8 mouse cellular contexts compared by ENCODE assay signal in the genomic region with DNA sequence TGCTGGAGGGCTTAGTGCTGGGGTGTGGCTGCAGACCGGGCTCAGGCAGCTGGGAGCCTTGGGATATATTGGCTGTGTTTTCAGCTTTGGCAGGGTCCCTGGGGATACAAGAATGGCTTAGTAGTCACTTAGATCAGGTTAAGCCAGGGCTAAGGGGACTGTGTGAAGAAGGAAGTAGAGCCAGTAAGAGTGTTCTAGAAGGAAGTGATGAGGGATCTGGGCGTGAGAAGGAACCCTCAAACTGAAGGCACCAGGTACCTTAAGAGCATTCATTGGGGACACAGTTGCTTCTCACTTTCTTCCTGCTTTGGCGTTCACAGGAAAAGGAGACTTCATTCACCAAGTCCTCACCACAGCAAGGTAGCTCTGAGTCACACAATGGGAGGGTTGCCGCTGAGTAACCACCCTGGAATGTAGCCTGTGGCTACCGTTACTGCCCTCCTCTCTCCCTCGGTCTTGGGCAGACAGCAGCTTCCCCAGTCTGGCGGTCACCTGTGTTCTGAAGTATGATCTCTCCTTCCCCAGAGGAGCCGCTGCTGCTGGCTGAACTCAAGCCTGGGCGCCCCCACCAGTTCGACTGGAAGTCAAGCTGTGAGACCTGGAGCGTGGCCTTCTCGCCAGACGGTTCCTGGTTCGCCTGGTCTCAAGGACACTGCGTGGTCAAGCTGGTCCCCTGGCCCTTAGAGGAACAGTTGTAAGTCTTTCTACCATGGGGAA. TPM values are rescaled to one million over a fixed set of nuclear protein-coding genes. Genes with fewer than 3 reads are reported as not detected.
DNase-seq lines count a peak whose midpoint lies in the region; ATAC-seq and TF ChIP-seq lines count a peak whose summit lies in the region.

No protein-coding gene starts in this region.

- peak; percentile 40 for ATAC-seq in neutrophil, adult 5-6 weeks (ENCODE audit: extremely low read depth, insufficient number of reproducible peaks, low FRiP score, poor library complexity, severe bottlenecking)
- ATAC-seq in neural tube, embryonic 15.5 days (ENCODE audit: low FRiP score) = no peak

- no peaks in the 10 kb centered on the region for H3K9me3 ChIP-seq in neural tube, embryonic 15.5 days (replicated peaks)

- H3K4me3 ChIP-seq in kidney, adult 2 months (ENCODE audit: insufficient read depth, low read depth, low read length) = no peak overlapping the region
- H3K4me3 ChIP-seq in neural tube, embryonic 15.5 days (replicated peaks) = no peak overlapping the region

- peak; percentile 17 for DNase-seq in gastrocnemius, postnatal 25 days
- no peak for DNase-seq in gastrocnemius, postnatal 14 days
- DNase-seq in adrenal gland, postnatal 36 days = peak; percentile 76 to 78
- DNase-seq in kidney, adult 2 months = peak; percentile 62
- no peak for DNase-seq in spleen, adult 12 weeks (ENCODE audit: low spot score)
- no peak for DNase-seq in frontal cortex, adult 2 months (ENCODE audit: extremely low spot score in 1 of 2, low spot score in 1 of 2)

- peaks cover 65% of the 10 kb centered on the region for H3K4me1 ChIP-seq in kidney, adult 2 months (ENCODE audit: control insufficient read depth, insufficient read depth, low read length)
- peaks cover 48% of the 10 kb centered on the region for H3K4me1 ChIP-seq in neural tube, embryonic 15.5 days

- H3K27me3 ChIP-seq in kidney, adult 2 months (replicated peaks; ENCODE audit: control insufficient read depth, insufficient read depth, low read length) = no peaks in the 10 kb centered on the region
- no peaks in the 10 kb centered on the region for H3K27me3 ChIP-seq in neural tube, embryonic 15.5 days (replicated peaks)

- no peak for TF ChIP-seq POLR2A in kidney, adult 2 months (IDR thresholded peaks at IDR 0.05; ENCODE audit: low read depth, low read length)

- H3K4me2 ChIP-seq in neural tube, embryonic 15.5 days = no peak overlapping the region

- H3K9ac ChIP-seq in neural tube, embryonic 15.5 days (replicated peaks) = no peak overlapping the region

- no peak for TF ChIP-seq CTCF in kidney, adult 2 months (conservative IDR thresholded peaks at IDR 0.05; ENCODE audit: insufficient read depth, insufficient read length, low read depth, low read length)

- H3K36me3 ChIP-seq in kidney, adult 2 months (ENCODE audit: control insufficient read depth, insufficient read depth, low read length) = no peaks in the 10 kb centered on the region; the same call in 1 of the 2 replicates
- peaks cover 42% of the 10 kb centered on the region for H3K36me3 ChIP-seq in neural tube, embryonic 15.5 days

- WGBS in kidney, adult 2 months = 28% methylated on average over 15 of the region's 15 CpGs
- WGBS in neural tube, embryonic 15.5 days = 67% methylated on average over 15 of the region's 15 CpGs

- peak overlapping the region; percentile 84 for H3K27ac ChIP-seq in kidney, adult 2 months (ENCODE audit: insufficient read depth, low read depth, low read length)
- H3K27ac ChIP-seq in neural tube, embryonic 15.5 days (replicated peaks) = no peak overlapping the region

- intact Hi-C loops in gastrocnemius, postnatal 14 days (cut with DNase I; ENCODE audit: low total_unique reads) = no loop called here

RNA-seq across cellular contexts. Expression of a gene that starts 6.1 kb away (rescaled TPM):
- total RNA-seq in gastrocnemius, postnatal 25 days (2021) = 10 to 100 TPM; 75.4 to 83.4 TPM
- total RNA-seq in gastrocnemius, postnatal 14 days (2021) = 10 to 100 TPM; 70.6 to 76.4 TPM
- total RNA-seq in adrenal gland, postnatal 36 days (2021) = 100 to 1,000 TPM; 134 to 135 TPM
- 205 and 234 TPM in 2 replicates for polyA plus RNA-seq in kidney, adult 2 months (2012; rRNA removed)
- 24.2 and 29.7 TPM in 2 replicates for total RNA-seq in neutrophil, adult 5-6 weeks (2017)
- polyA plus RNA-seq in neural tube, embryonic 15.5 days (2015; fragmentation: Nextera tagmentation; extraction: Ambion mirVana) = 255 and 299 TPM in 2 replicates
- 328 and 398 TPM in 2 replicates for polyA plus RNA-seq in frontal cortex, adult 2 months (2012; rRNA removed)

RNA-seq across cellular contexts. Expression of a gene that starts 25.6 kb away (rescaled TPM):
- 1 to 10 TPM in 1 of 2 experiments, under 1 TPM in 1; 1.00 to 2.7 TPM for total RNA-seq in gastrocnemius, postnatal 25 days (2021)
- 1 to 10 TPM; 2.8 to 4.3 TPM for total RNA-seq in gastrocnemius, postnatal 14 days (2021)
- 1 to 10 TPM; 7.5 to 8.7 TPM for total RNA-seq in adrenal gland, postnatal 36 days (2021)
- polyA plus RNA-seq in kidney, adult 2 months (2012; rRNA removed) = 12.9 and 13.0 TPM in 2 replicates
- total RNA-seq in neutrophil, adult 5-6 weeks (2017) = 10.7 and 15.2 TPM in 2 replicates
- 24.8 and 41.8 TPM in 2 replicates for polyA plus RNA-seq in neural tube, embryonic 15.5 days (2015; fragmentation: Nextera tagmentation; extraction: Ambion mirVana)
- 15.4 and 15.6 TPM in 2 replicates for polyA plus RNA-seq in frontal cortex, adult 2 months (2012; rRNA removed)

RNA-seq across cellular contexts. Expression of a gene that starts 44.3 kb away (rescaled TPM):
- total RNA-seq in gastrocnemius, postnatal 25 days (2021) = 1 to 10 TPM; 5.0 to 5.5 TPM
- total RNA-seq in gastrocnemius, postnatal 14 days (2021) = 1 to 10 TPM; 6.0 to 8.8 TPM
- total RNA-seq in adrenal gland, postnatal 36 days (2021) = 10 to 100 TPM; 16.3 to 23.0 TPM
- polyA plus RNA-seq in kidney, adult 2 months (2012; rRNA removed) = 17.2 and 20.8 TPM in 2 replicates
- 3.6 and 7.0 TPM in 2 replicates for total RNA-seq in neutrophil, adult 5-6 weeks (2017)
- polyA plus RNA-seq in neural tube, embryonic 15.5 days (2015; fragmentation: Nextera tagmentation; extraction: Ambion mirVana) = 1.8 and 2.5 TPM in 2 replicates
- 1.6 and 2.4 TPM in 2 replicates for polyA plus RNA-seq in frontal cortex, adult 2 months (2012; rRNA removed)

RNA-seq across cellular contexts. Expression of a gene that starts 50.6 kb away (rescaled TPM):
- under 1 TPM; 0.05 to 0.08 TPM for total RNA-seq in gastrocnemius, postnatal 25 days (2021)
- under 1 TPM; 0.04 to 0.08 TPM for total RNA-seq in gastrocnemius, postnatal 14 days (2021)
- total RNA-seq in adrenal gland, postnatal 36 days (2021) = 1 to 10 TPM; 2.5 to 3.9 TPM
- polyA plus RNA-seq in kidney, adult 2 months (2012; rRNA removed) = 1.6 and 1.9 TPM in 2 replicates
- 0.12 and 0.23 TPM in 2 replicates for total RNA-seq in neutrophil, adult 5-6 weeks (2017)
- polyA plus RNA-seq in neural tube, embryonic 15.5 days (2015; fragmentation: Nextera tagmentation; extraction: Ambion mirVana) = 6.4 and 7.4 TPM in 2 replicates
- 9.1 and 9.4 TPM in 2 replicates for polyA plus RNA-seq in frontal cortex, adult 2 months (2012; rRNA removed)

Comparison
In these comparisons a context has a peak if more than half of its experiments do, and no peak if none do; other contexts are left out.
1. DNase-seq: peak in gastrocnemius, postnatal 25 days (single experiment), adrenal gland, postnatal 36 days (2 of 2) and kidney, adult 2 months (single experiment); none in gastrocnemius, postnatal 14 days (single experiment), spleen, adult 12 weeks (single experiment) and frontal cortex, adult 2 months (0 of 2).